Mouse (Mus musculus) regulatory T cell (primary cell): ENCODE results near the gene Adcy1.

Source experiments
- in situ Hi-C: fragments of 300-600 bp; cut with MboI, MseI; formaldehyde crosslinking; loops from one replicate; pipeline ENCODE4 v1.15.1; 2025; ENCODE audit warnings: high pct_unique_total_duplicates

Adcy1 gene

GRCm38 (mm10) chr11:7069762-7070161 lies 6.5 kb downstream of the Adcy1 start:
- in situ Hi-C loops = no loop called here

DNA sequence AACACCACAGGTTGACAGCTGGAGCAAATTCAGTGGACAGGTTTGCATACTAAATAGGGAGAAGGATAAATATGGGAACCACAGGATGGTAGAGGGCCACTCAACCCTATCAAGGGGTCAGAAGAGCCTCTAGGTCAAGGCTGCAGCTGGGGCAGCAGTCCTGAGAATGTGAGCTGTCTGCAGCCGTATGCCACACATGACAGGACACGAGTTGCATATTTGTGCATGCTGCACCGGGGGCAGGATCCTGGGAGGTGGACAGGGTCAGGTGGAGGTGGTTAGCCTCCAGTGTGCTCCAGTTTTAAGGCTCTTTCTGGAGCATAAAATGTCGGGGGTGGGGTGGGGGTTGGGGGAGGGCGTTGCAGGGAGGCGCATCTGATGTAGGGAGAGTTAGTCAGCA lies 8.3 kb downstream of the Adcy1 start:
- in situ Hi-C loops = no loop called here

- in situ Hi-C loops = no loop called here
Observed at GRCm38 (mm10) chr11:7073556-7073955, 10.3 kb downstream of the Adcy1 start.

DNA sequence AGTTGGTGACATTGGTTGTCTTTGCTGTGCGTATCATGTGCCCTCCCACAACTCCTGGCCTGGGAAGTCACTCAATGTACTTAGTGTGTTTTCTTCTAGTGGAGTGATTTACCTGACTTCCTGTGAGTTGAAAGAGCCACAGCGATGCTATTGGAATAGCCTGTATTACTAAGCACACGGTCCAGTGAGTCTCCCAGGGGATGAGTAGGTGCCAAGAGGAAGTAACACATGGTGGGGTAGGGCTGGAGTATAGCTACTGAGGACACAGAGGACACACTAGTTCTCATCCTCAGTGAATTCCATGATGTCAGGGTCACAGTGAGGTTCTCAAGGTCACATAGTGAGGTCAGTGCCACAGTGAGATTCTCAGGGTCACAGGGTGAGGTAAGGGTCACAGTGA lies 13.2 kb downstream of the Adcy1 start:
- in situ Hi-C loops = no loop called here

- in situ Hi-C loops = no loop called here
Observed at GRCm38 (mm10) chr11:7081893-7082292, 18.6 kb downstream of the Adcy1 start.

GRCm38 (mm10) chr11:7083911-7084310 lies 20.6 kb downstream of the Adcy1 start:
- in situ Hi-C loops = no loop called here

GRCm38 (mm10) chr11:7085184-7085583 lies 21.9 kb downstream of the Adcy1 start:
- in situ Hi-C loops = no loop called here

DNA sequence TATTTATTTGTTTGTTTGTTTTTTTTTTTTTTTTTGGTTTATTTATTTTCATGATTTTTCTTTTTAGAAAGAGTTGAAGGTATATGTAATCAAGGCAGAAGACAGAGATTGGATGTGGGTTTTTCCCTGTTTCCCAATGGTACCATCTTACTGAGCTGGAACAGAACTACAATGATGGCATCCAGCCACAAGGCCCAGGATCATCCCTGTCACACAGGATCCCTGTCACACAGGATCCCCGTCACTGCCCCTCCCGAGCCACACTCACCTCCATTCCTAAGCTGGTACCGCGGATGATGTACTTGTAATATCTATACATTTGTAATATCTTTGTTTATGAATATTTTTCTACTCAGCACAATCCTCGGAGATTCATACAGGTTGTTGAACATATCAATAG lies 27.8 kb downstream of the Adcy1 start:
- in situ Hi-C loops = no loop called here

GRCm38 (mm10) chr11:7094844-7095243 lies 31.6 kb downstream of the Adcy1 start:
- in situ Hi-C loops = no loop called here

- in situ Hi-C loops = no loop called here
Observed at GRCm38 (mm10) chr11:7101674-7102073, 38.4 kb downstream of the Adcy1 start.

- in situ Hi-C loops = no loop called here
Observed at GRCm38 (mm10) chr11:7102256-7103194, 39.2 kb downstream of the Adcy1 start.

GRCm38 (mm10) chr11:7105337-7105736 lies 42.0 kb downstream of the Adcy1 start:
- in situ Hi-C loops = no loop called here

- in situ Hi-C loops = no loop called here
Observed at GRCm38 (mm10) chr11:7109131-7109530, 45.8 kb downstream of the Adcy1 start.

- in situ Hi-C loops = no loop called here
Observed at GRCm38 (mm10) chr11:7113046-7113445, 49.8 kb downstream of the Adcy1 start.

DNA sequence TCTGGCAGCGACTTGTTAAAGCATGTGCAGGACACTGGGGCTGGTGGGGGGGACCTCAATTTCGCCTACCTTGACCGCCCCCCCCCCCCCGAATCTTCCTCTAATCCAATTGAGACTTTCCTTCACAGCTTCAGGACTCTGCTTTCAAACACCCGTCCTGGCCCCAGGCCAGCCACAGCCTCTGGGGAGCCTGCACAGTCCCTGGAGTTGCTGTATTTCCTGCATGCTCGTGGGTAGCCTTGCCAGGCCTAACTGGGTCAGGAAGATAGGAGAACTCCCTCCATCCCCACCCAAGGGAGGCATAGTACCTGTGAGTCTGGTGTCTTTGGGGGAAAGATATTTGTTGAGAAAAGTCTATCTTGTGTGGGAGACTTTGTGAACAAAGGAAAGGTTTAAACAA lies 50.4 kb downstream of the Adcy1 start:
- in situ Hi-C loops = no loop called here

GRCm38 (mm10) chr11:7114312-7114711 lies 51.0 kb downstream of the Adcy1 start:
- in situ Hi-C loops = no loop called here

- in situ Hi-C loops = no loop called here
Observed at GRCm38 (mm10) chr11:7116647-7117046, 53.4 kb downstream of the Adcy1 start.

GRCm38 (mm10) chr11:7129319-7130051 lies 66.2 kb downstream of the Adcy1 start:
- in situ Hi-C loops = no loop called here

- in situ Hi-C loops = no loop called here
Observed at GRCm38 (mm10) chr11:7132736-7133387, 69.6 kb downstream of the Adcy1 start.

DNA sequence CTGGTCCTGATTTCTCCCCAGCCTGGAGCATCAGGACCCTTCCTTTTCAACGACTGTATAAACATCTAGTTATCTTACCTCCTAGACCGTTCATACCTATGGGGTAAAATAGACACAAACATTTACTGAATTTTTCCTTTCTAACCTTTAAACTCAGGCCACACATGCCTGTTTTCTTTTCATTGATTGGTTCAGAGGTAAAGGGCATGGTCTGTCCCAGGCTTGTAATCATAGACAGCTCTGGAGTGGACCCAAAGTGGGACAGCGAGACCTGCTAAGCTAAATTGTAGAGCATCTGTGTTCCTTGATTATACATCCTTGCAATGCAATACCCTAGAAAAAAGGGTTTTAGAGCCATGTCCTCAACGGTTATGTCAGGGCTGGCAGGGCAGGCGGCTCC lies 70.4 kb downstream of the Adcy1 start:
- in situ Hi-C loops = no loop called here

DNA sequence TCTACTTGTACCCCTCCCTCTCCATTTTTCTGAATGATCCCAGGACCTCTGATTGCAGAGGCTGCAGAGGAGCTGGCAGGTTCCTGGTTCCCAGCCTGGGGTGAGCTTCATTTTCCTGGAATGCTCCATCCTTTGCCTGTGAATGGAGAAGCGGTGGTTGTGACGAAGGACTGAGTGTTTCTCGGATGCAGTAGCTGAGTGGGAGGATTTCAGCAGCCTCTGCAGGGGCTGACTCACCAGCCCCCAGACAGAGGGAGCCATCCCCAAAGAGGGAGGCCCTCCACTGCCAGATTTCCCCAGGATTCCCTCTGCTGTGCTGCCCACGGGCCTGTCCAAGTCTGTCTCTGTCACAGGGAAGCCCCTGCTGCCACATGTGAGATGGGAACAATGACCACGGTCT lies 71.0 kb downstream of the Adcy1 start:
- in situ Hi-C loops = no loop called here

- in situ Hi-C loops = loop anchor here (5.0 kb wide), 1 partner anchor 468 kb away; no protein-coding TSS in a partner anchor
Observed at GRCm38 (mm10) chr11:7135301-7135700, 72.0 kb downstream of the Adcy1 start.
